Mouse (Mus musculus) midbrain, postnatal 0 days (tissue): ENCODE results near the gene Cnot4. TPM values are rescaled to one million over a fixed set of nuclear protein-coding genes. Genes with fewer than 3 reads are reported as not detected.
"Not testable (repeated sequence)": the region's sequence is repeated elsewhere in the genome, so short reads cannot be mapped to it uniquely, and the experiment has no call there.

Experiments
- ATAC-seq: fragments of 200-750 bp; cut with Nextera tagmentation; 2 replicates; pipeline ENCODE4 v1.8.0; 2017; ENCODE audit warnings: moderate number of reproducible peaks, mild to moderate bottlenecking, moderate TSS enrichment, moderate library complexity; ENCODE audit not compliant: low FRiP score
- DNase-seq: peaks from one replicate; pipeline ENCODE4 v3.0.0-alpha.2; 2015; ENCODE audit warnings: low spot score
- H3K27ac ChIP-seq: fragments of 300-500 bp; sonication (generic); 2 replicates; pipeline ENCODE4 v1.5.1; 2014; ENCODE audit warnings: low read depth, mild to moderate bottlenecking, low read length, mixed read lengths
- H3K27me3 ChIP-seq: fragments of 300-500 bp; sonication (generic); 2 replicates; pipeline ENCODE4 v1.6.1; 2014; ENCODE audit warnings: low read length, control low read depth, mixed read lengths; ENCODE audit not compliant: insufficient read depth
- H3K36me3 ChIP-seq: fragments of 300-500 bp; sonication (generic); 2 replicates; pipeline ENCODE4 v1.6.1; 2014; ENCODE audit warnings: low read length, control low read depth, mixed read lengths; ENCODE audit not compliant: insufficient read depth
- H3K4me1 ChIP-seq: fragments of 300-500 bp; sonication (generic); 2 replicates; pipeline ENCODE4 v1.6.1; 2014; ENCODE audit warnings: mild to moderate bottlenecking, control low read depth, antibody characterized with exemption, low read length, mixed read lengths; ENCODE audit not compliant: insufficient read depth
- H3K4me2 ChIP-seq: fragments of 300-500 bp; sonication (generic); 2 replicates; pipeline ENCODE4 v1.6.1; 2014; ENCODE audit warnings: low read depth, mild to moderate bottlenecking, low read length, mixed read lengths; ENCODE audit not compliant: poor library complexity, severe bottlenecking
- H3K4me3 ChIP-seq: fragments of 300-500 bp; sonication (generic); 2 replicates; pipeline ENCODE4 v1.5.1; 2014; ENCODE audit warnings: low read depth, mild to moderate bottlenecking, low read length, moderate library complexity
- H3K9ac ChIP-seq: fragments of 300-500 bp; sonication (generic); replicated peaks from 2 replicates; pipeline ENCODE4 v1.6.1; 2014; ENCODE audit warnings: mild to moderate bottlenecking, low read length, moderate library complexity, mixed read lengths; ENCODE audit not compliant: poor library complexity, severe bottlenecking
- H3K9me3 ChIP-seq: fragments of 300-500 bp; sonication (generic); 2 replicates; pipeline ENCODE4 v1.6.1; 2016; ENCODE audit warnings: low read length, control low read depth
- CTCF ChIP-seq: IDR thresholded peaks from 2 replicates; pipeline ENCODE4 v1.5.1; 2016; ENCODE audit warnings: antibody characterized with exemption, mild to moderate bottlenecking
- WGBS: fragments of 180-500 bp; shearing (Covaris S2); extraction: QIAGEN DNeasy Blood & Tissue Kit; methylation state at CpG from one replicate; pipeline ENCODE4 v1.1.7; 2014; 5-methylcytosine and 5-hydroxymethylcytosine counted together
- polyA plus RNA-seq: library from polyadenylated mRNA; unstranded; fragments of >200 nt; fragmentation: Nextera tagmentation; extraction: Ambion mirVana; gene quantifications from 2 replicates; pipeline ENCODE4 v1.2.1, GENCODE M21; 2015
- total RNA-seq: library from RNA; depleted of rRNA; stranded (reverse); fragments of >200 nt; gene quantifications from 2 replicates; pipeline ENCODE4 v1.2.3, GENCODE M21; 2014

The Cnot4 gene
- total and polyA plus RNA-seq, 2 experiments from 2014 or later = 28.0 to 33.9 TPM

- not testable (repeated sequence) for H3K9ac ChIP-seq, H3K27me3 ChIP-seq, H3K4me3 ChIP-seq, H3K9me3 ChIP-seq, H3K4me1 ChIP-seq, H3K27ac ChIP-seq, DNase-seq, ATAC-seq, H3K36me3 ChIP-seq, H3K4me2 ChIP-seq
- TF ChIP-seq CTCF = peak; percentile 22; the same call in 1 of the 2 replicates
- WGBS = 63% methylated on average over 3 of the region's 3 CpGs
Observed at GRCm38 (mm10) chr6:35172028-35172427, 38.5 kb upstream of the Cnot4 start.

- 81% methylated on average over 4 of the region's 4 CpGs for WGBS
- Histone ChIP-seq H3K27me3 (no peaks in the 10 kb centered on the region), H3K36me3 (no peaks in the 10 kb centered on the region), H3K9me3 (no peaks in the 10 kb centered on the region), H3K4me1 (no peaks in the 10 kb centered on the region), H3K4me3 (no peak overlapping the region), H3K9ac (no peak overlapping the region), H3K4me2 (no peak overlapping the region), H3K27ac (no peak overlapping the region)
- no peak for TF ChIP-seq CTCF
- DNase-seq (no peak), ATAC-seq (no peak)
Observed at GRCm38 (mm10) chr6:35169250-35169649, 35.7 kb upstream of the Cnot4 start.

GRCm38 (mm10) chr6:35154540-35154939, 21.0 kb upstream of the Cnot4 start:
- Histone ChIP-seq H3K27me3 (no peaks in the 10 kb centered on the region), H3K4me2 (no peak overlapping the region), H3K36me3 (no peaks in the 10 kb centered on the region), H3K4me1 (no peaks in the 10 kb centered on the region), H3K27ac (no peak overlapping the region), H3K4me3 (no peak overlapping the region), H3K9ac (no peak overlapping the region), H3K9me3 (no peaks in the 10 kb centered on the region)
- TF ChIP-seq CTCF = no peak
- DNase-seq (no peak), ATAC-seq (no peak)

GRCm38 (mm10) chr6:35147726-35148422, 14.3 kb upstream of the Cnot4 start:
- H3K9me3 ChIP-seq = no peaks in the 10 kb centered on the region
- H3K4me2 ChIP-seq = no peak overlapping the region
- 88% methylated on average over 3 of the region's 3 CpGs for WGBS
- no peaks in the 10 kb centered on the region for H3K36me3 ChIP-seq
- H3K4me3 ChIP-seq = no peak overlapping the region
- H3K27me3 ChIP-seq = no peaks in the 10 kb centered on the region
- TF ChIP-seq CTCF = no peak
- ATAC-seq (no peak), DNase-seq (no peak)
- no peak overlapping the region for H3K27ac ChIP-seq
- H3K9ac ChIP-seq = no peak overlapping the region
- no peaks in the 10 kb centered on the region for H3K4me1 ChIP-seq

GRCm38 (mm10) chr6:35145569-35145968, 12.0 kb upstream of the Cnot4 start:
- no peak for ATAC-seq
- H3K4me1 ChIP-seq = no peaks in the 10 kb centered on the region
- 78% methylated on average over 2 of the region's 2 CpGs for WGBS

GRCm38 (mm10) chr6:35140351-35140750, 6.8 kb upstream of the Cnot4 start:
- H3K27ac ChIP-seq = no peak overlapping the region
- H3K4me2 ChIP-seq = no peak overlapping the region
- H3K36me3 ChIP-seq = no peaks in the 10 kb centered on the region
- H3K9me3 ChIP-seq = no peaks in the 10 kb centered on the region
- ATAC-seq (no peak), DNase-seq (no peak)
- WGBS = 91% methylated on average over 1 of the region's 1 CpGs
- no peak overlapping the region for H3K4me3 ChIP-seq
- no peak overlapping the region for H3K9ac ChIP-seq
- H3K4me1 ChIP-seq = no peaks in the 10 kb centered on the region
- H3K27me3 ChIP-seq = no peaks in the 10 kb centered on the region
- no peak for TF ChIP-seq CTCF

More at GRCm38 (mm10) chr6:35145569-35145968, 12.0 kb upstream of the Cnot4 start:
- Histone ChIP-seq H3K4me2 (no peak overlapping the region), H3K36me3 (no peaks in the 10 kb centered on the region), H3K9ac (no peak overlapping the region), H3K27me3 (no peaks in the 10 kb centered on the region), H3K9me3 (no peaks in the 10 kb centered on the region), H3K4me3 (no peak overlapping the region), H3K27ac (no peak overlapping the region)
- no peak for DNase-seq
- 0 out of 2 replicates have a peak, but pooled peaks have one; percentile 9 for TF ChIP-seq CTCF
